Mouse (Mus musculus) heart, adult 8-10 months (tissue): Measurements from ENCODE around the gene Kifc5b. TPM values are rescaled to one million over a fixed set of nuclear protein-coding genes. Genes with fewer than 3 reads are reported as not detected.

Experiments
- DNase-seq: peaks from one replicate; pipeline ENCODE4 v3.0.0; 2022; ENCODE audit warnings: low spot score
- total RNA-seq, 4 experiments: library from RNA; stranded (reverse); gene quantifications; 2 replicates each; pipeline ENCODE4 v1.2.4; 2022

Gene Kifc5b
- total RNA-seq, 4 experiments from 2014 or later: 0.29 to 0.81 (median 0.48) TPM

DNA sequence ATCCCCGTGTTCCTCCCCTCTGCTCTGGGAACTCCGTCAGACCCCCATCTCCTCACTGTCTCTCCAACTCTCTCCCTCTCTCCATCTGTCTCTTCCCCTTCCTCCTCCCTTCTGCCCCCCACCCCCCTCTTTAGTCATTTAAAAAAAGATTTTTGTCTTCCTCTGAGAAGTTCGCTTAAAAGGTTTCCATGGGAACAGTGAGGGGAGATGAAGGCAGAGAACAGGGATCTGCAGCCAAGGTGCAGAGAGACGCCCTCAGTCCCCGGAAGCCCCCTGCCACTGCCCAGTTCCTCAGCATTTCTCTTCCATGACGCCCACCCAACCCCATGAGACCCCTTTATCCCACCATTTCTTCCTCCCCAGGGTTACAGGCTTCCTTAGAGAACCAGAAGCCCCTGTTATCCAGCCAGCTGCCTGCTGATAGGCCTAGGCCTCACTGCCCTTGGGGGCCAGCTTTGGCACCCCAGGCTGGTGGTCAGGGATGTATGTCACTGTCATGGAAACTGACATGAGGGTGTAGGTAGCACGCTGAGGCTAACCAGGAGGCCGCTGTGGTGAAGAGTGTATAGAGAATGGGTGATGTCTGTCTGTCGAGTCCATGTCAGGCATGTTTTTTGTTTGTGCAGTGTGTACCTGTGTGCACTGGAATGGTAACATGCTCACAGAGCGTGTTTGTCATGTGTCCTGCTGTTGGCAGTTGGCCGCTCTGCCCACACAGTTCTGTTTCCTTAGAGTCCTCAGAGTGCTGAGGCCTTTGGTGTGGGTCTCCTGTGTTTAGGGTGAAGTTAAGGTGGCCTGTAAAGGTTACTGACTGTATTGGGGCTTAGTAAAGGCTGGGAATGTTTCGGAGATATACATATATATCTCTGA is 30.6 kb downstream of the Kifc5b start:
- DNase-seq: no peak

DNA sequence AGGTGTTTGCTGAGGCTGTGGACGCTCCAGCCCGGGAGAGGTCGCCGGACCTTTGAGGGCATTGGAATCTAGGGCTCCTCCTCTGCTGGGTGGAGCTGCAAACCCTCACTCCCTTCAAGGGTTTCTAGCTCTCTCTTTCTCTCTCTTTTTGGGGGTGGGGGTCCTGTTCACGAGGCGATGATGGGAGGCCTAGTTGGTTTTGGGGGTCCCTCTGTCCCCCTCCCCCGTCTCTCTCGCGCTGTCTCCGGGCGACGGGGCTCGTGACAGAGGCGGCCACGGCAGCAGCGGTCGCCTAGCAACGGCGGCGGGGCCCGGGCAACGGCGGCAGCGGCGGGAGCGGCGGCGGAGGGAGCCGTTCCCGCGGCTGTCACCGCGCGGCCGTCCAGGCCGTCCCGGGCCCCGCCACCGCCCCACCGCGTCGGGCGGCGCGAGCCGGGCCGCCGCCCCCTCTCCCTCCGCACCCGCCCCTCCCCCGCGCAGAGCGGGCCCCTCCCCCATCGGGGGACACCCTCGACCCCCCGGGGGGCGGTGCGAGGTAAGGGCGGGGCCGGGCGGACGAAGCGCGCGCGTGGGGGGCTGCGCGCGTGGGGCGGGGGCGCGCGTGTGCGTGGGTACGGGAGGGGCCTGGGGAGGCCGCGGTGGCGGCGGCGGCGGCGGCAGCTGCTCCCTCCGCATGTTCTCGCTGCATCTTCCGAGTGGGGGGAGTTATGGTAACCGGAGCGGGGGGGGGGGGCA is 31.6 kb downstream of the Kifc5b start:
- DNase-seq: no peak

DNA sequence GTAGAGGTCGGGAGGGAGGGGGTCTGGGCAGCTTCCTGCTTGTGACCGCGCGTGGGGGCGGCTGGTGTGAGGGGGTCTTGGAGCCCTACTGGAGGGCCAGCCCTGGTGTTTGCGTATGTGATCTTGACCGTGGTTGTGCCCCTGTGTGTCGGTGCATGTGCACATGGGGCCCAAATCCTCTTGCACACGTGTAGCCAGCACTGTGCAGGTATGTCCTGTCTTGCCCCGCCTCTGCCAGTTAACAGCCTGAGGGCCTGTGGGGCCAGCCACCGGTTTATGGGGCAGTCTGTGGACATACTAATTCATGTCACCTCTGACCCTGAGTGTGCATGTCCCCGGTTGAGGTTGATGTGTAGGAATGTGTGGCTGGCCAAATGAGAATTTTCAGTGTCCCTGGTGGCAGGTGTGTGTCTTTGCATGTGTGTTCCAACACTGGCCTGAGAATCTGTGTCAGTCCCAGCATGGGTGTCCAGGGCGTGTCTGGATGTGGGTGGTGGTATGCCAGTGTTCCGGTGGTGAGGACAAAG is 32.2 kb downstream of the Kifc5b start:
- no peak for DNase-seq

DNA sequence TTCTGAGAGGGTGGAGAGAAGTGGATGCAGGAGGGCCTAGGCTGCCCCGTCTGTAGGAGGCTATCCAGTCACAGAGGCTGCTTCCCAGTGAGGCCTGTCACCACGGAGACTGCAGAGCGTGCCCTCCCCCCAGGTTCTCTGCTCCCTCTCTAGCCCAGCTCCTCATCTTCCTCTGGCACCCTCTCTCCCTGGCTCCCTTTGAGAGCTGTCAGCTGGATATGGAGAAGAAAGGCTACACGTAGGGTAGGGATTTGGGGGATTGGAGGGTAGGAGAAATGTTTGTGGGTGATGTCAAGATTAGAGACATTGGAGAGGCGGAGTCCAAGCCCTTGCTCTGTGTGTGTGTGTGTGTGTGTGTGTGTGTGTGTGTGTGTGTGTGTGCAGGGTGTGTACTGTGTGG is 33.0 kb downstream of the Kifc5b start:
- no peak for DNase-seq

DNA sequence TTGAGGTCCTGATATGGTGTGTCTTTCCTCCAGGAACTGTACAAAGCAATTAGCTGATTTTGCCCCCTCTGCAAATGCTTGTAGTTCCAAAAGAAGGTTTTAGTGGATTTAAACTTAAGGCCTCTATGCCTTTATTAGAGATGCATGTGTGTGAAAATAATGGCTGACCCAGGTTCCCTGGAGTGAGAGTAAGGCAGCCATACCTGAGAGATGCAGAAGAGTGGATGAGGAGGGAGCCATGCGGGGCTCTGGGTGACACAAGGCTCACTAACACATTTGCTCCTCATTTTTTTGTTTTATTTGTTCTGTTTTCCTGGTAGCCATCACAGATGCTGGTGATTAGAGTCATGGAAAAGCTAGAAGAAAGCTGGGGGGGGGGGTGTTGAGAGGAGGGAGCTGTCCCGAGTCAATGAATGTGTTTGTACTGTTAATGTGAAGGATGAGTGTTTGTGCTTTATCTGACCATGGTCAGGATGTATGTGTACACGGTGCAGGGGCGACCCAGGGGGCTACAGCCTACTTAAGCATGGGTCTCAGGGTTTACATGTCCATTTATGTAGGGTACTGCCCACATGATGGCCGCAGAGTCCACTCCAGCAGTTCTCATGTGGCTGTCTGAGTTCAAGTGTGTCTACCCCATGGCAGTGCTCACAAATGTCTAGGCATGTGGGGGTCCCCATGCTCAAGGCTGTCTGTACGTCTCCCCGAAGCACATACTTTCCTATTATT is 33.8 kb downstream of the Kifc5b start:
- DNase-seq: no peak

DNA sequence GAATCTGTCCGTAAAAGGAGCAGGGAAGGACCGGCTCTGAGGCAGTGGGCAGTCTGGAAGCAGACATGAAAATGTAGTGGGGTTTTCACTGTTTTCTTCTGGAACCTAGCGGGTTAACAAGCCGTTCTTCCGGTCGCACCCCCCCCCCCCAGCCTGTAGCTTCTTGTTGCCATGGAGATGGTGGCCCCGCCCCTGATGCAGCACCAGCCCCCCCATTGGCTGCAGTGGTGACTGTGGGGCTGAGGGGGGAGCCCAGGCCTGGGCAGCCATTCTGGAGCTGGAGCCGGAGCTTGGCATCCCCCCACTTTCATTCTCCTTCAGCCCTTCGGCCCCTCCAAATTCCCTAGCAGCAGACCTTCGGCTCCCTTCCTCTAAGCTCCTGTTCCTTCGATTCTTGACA is 34.5 kb downstream of the Kifc5b start:
- DNase-seq: no peak

DNA sequence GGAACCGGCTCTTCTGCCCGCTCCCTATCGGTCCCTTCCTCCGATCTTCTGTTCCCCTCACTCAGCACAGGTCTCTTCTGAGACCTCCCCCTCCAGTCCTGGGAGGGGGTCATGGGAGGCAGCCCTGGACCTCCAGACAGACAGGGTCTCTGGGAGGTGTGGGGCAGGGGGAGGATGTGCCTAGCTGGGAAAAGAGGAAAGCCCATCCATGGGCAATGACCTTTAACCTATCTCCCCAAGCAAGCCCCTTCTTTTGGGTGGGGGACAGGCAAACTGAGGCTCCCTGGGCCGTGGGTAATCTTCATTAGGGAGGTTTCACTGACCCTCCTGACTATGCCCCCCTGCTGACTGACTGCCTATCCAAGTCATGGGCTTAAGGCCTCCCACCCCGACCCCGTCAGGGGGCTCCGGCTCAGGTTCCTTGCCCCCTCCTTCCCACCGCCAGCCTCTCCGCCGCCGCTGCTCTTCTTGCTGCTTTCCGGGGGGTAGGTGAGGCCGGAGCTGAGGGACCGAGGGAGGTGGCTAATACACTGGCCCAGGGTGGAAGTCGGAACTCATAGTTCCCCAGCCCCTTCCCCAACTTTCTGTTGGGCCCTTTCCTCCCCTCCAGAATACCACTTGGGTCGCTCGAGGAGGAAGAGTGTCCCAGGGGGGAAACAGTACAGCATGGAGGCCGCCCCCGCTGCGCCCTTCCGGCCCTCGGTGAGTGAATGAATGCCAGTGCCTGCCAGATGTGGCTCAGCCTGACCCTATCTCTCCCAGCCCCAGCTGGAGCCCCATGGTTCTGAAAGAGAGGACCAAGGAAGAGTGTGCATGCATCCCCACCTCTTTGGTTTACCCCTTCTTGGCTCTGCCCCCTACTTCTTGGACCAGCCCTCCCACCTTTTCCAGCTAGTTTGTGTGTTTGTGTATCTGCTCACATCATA is 35.3 kb downstream of the Kifc5b start:
- DNase-seq: no peak

DNA sequence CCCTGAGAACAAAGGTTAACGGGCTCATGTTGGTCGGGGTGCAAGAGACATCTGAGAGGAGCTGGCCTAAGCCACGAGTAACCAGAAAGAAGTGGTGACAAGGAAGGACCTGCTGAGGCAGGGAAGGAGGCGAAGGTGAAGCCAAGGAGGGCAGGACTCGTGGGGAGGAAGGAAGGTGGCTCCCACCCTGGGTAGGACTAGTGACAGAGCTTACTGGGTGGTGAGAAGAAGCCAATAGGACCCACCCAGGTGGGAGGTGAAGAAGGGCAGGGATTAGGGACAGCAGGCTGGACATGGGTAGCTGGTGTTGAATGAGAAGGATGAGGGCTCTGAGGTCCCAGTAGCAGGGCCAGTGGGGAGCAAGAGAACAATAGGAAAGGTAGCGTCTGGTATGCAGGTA is 36.3 kb downstream of the Kifc5b start:
- no peak for DNase-seq

DNA sequence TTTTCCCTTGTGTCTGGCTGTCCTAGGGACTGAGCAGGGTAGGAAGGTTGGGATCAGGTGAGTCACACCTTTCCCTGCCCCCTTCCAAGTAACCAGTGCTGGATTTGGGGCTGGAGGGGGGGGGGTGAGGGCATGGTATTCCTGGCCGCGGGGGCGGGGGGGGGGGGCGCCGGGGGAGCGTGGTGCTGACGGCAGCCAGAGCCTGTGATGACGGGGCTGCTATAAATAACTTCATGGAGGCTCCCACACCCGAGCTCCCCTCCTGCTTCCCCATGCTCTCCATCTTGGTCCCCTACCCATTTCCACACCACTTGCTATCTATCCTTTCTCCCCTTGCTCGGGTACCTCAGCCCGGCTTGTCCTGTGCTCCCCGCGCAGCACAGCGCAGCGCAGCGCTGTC is 36.8 kb downstream of the Kifc5b start:
- DNase-seq: no peak

DNA sequence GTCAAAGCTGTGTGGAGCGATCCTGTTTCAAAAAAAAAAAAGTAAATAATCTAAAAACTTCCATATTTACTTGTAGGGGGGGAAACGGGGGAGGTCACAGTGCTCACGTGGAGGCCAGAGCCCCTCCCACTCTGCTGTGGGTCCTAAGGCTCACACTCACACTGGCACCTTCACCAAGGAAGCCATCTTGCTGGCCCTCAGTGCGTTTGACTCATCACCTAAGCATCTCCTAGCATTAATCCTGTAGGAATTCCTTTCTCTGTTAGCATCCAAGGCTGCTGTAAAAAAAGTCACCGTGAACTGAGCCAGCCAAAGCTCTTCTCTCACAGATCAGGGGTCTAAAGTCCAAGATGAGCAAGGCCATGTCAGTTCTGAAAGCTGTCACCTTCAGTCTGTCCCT is 39.4 kb downstream of the Kifc5b start:
- DNase-seq: no peak

DNA sequence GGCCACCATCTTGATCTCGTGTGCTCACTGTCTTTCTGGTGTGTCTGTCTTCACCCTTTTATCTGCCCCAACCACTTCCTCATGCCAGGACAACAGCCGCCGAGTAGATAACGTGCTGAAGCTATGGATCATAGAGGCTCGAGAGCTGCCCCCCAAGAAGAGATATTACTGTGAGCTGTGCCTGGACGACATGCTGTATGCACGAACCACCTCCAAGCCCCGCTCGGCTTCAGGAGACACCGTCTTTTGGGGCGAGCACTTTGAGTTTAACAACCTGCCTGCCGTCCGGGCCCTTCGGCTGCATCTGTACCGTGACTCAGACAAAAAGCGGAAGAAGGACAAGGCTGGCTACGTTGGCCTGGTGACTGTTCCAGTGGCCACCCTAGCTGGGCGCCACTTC is 40.0 kb downstream of the Kifc5b start:
- DNase-seq: no peak

DNA sequence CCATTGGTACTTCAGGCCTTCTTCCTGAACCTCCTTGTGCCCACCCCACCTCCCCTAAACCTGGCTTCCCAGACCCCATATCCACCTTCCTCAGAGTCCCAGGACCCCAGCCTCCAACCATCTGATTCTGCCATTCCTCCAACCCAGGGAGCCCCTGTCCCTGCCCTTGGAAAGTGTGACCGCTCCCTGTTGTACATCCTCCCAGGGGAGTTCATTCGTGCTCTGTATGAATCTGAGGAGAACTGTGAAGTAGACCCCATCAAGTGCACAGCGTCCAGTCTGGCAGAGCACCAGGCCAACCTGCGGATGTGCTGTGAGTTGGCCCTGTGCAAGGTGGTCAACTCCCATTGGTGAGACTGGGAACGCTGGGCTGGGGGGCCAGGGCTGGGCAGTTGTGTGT is 41.0 kb downstream of the Kifc5b start:
- DNase-seq: no peak

DNA sequence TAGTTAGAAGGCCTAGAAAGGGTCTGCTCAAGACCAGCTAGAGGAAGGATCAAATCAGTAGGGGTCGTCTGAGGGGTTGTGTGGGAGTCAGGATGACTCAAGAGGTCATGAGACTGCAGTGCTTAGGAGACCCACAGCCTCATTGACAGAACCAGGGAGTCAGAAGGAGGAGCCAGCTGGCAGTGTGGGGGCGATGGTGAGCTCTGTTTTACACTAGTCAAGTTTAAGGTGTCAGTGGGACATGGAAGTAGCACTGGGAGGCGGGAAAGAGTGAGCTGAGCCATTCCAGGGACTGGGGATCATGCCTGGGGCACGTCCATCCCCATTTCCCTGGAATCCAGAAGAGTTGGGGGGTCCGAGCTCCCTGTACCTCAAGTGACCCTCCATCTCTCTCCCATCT is 42.0 kb downstream of the Kifc5b start:
- DNase-seq: no peak

DNA sequence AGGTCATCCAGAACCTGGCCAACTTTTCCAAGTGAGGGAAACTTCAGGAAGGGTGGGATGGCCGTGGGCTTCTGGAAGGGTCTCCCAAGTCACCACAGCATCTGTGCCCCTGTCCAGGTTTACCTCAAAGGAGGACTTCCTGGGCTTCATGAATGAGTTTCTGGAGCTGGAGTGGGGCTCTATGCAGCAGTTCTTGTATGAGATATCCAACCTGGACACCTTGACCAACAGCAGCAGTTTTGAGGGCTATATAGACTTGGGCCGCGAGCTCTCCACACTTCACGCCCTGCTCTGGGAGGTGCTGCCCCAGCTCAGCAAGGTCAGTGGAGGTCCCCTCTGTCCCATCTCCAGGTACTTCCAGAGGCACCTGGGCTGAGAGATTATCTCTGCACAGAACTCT is 42.9 kb downstream of the Kifc5b start:
- DNase-seq: no peak

DNA sequence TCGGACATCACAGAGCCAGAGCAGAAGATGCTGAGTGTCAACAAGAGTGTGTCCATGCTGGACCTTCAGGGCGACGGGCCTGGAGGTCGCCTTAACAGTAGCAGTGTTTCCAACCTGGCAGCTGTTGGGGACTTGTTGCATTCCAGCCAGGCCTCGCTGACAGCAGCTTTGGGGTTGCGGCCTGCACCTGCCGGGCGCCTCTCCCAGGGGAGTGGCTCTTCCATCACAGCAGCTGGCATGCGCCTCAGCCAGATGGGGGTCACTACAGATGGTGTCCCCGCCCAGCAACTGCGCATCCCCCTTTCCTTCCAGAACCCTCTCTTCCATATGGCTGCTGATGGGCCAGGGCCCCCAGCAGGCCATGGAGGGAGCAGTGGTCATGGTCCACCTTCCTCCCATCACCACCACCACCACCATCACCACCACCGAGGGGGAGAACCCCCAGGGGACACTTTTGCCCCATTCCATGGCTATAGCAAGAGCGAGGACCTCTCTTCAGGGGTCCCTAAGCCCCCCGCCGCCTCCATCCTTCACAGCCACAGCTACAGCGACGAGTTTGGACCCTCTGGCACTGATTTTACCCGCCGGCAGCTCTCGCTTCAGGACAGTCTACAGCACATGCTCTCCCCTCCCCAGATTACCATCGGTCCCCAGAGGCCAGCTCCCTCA is 44.8 kb downstream of the Kifc5b start:
- no peak for DNase-seq

DNA sequence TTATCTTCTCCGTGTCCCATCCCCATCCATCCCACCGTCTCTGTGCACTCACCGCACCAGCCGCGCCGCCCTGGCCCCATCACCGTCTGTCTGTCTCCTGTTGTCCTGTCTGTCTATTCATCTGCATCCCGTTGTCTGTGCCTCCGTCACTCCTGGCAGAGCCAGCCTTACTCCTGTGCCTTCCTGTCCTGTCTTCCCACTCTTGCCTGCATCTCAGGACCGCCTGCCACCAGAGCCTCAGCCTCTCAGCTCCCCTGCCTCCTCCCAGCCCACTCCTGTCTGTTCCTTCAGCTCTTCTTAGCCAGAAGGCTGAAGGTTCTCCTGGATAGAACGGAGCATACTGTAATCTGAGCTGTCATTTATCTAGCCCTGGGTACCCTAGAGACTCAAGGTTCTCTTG is 50.1 kb downstream of the Kifc5b start:
- no peak for DNase-seq

DNA sequence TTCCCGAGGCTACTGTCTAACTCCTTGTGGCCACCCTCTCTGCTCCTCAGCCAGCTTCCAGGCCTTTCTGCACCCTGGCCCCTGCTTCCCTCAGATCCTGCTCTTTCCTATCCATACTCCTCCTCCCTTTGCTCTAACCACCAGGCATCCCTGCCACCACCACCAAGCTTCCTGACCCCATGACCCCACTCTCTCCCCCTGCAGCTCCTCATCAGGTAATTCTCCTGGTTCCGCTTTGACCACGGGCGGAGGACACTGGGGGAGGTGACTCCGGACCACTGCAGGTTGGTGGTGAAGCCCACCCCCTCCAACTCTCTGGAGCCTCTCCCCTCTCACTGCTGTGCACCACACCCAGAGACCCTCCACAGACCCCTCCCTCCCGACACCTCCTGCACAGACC is 50.6 kb downstream of the Kifc5b start:
- DNase-seq: no peak

DNA sequence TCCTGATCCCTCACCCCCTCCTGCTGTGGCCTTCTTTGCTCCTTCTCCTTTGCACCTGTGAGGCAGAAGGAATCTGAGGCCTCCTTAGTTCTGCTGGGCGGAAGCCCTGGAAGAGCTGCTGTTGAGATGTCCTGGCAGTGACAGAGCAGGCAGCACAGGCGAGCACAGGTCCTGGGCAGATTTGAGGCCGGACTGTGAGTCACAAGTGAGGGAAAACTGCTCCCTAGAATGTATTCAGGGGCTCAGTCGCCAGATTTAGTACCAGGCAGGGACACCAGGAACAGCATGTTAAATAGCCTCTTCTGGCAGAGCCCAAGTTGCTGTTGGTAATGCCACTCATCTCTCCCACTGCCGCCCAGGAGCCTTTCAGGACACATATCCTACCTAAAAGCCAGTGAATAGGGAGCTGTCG is 51.3 kb downstream of the Kifc5b start:
- DNase-seq: no peak

DNA sequence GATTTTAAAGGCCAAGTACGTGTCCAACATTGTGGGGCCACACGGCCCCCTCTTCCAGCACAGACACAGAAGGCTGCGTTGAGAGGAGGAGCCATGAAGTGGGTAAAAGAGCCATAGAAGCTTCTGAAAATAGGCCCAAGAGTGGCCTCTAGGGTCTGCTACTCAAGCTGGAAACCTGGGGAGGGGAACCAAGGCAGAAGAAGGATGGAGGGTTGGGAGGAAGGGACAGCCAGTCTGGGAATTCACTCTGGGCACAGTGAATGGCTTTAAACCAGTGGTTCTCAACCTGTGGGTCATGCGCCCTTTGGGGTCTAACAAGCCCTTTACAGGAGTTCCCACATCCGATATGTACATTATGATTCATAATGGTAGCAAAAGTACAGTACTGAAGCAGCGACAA is 52.4 kb downstream of the Kifc5b start:
- no peak for DNase-seq

DNA sequence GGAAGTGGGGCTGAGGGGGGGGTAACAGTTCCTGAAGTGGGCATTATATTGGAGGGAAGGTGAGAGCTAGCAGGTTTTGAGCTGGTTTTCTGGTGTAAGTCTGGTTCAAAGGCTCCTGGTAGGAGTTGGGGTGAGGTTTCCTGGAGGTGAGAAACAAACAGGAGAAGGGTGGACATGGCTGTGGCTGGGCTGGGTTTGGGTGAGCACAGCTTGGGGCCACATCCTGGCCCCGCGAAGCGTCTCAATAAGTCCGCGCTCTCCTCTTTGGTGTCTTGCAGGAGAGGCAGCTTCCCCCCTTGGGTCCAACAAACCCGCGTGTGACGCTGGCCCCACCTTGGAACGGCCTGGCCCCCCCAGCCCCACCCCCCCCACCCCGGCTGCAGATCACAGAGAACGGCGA is 53.3 kb downstream of the Kifc5b start:
- DNase-seq: no peak
